Mouse (Mus musculus) liver, adult 2 months (tissue): ENCODE data around the gene Calu. TPM values are rescaled to one million over a fixed set of nuclear protein-coding genes. Genes with fewer than 3 reads are reported as not detected.

Source experiments
- DNase-seq: peaks from one replicate; pipeline ENCODE4 v3.0.0-alpha.2; 2011; ENCODE audit warnings: low read depth, low spot score; ENCODE audit errors: extremely low read depth
- H3K27ac ChIP-seq: fragments of 200-500 bp; replicated peaks from 2 replicates; pipeline ENCODE4 v1.5.1; 2012; ENCODE audit warnings: low read depth, mild to moderate bottlenecking, control low read depth, inconsistent platforms, low read length; ENCODE audit not compliant: insufficient read depth
- H3K27me3 ChIP-seq: fragments of 200-500 bp; 2 replicates; pipeline ENCODE4 v1.6.1; 2012; ENCODE audit warnings: mild to moderate bottlenecking, moderate library complexity, low read length, inconsistent platforms; ENCODE audit not compliant: control insufficient read depth, insufficient read depth
- H3K36me3 ChIP-seq: fragments of 200-500 bp; 2 replicates; pipeline ENCODE4 v1.6.1; 2012; ENCODE audit warnings: low read length, inconsistent platforms; ENCODE audit not compliant: control insufficient read depth, insufficient read depth
- H3K4me1 ChIP-seq: fragments of 200-500 bp; 2 replicates; pipeline ENCODE4 v1.6.1; 2011; ENCODE audit warnings: low read length; ENCODE audit not compliant: control insufficient read depth, insufficient read depth
- H3K4me3 ChIP-seq: fragments of 200-500 bp; 2 replicates; pipeline ENCODE4 v1.5.1; 2011; ENCODE audit warnings: low read depth, mild to moderate bottlenecking, control low read depth, low read length, moderate library complexity; ENCODE audit not compliant: insufficient read depth
- H3K79me2 ChIP-seq: fragments of 200-500 bp; 2 replicates; pipeline ENCODE4 v1.6.1; 2012; ENCODE audit warnings: inconsistent platforms, mild to moderate bottlenecking, low read length, moderate library complexity; ENCODE audit not compliant: control insufficient read depth, insufficient read depth
- H3K9ac ChIP-seq: fragments of 200-500 bp; 2 replicates; pipeline ENCODE4 v1.6.1; 2012; ENCODE audit warnings: low read depth, mild to moderate bottlenecking, control low read depth, inconsistent platforms, low read length
- CTCF ChIP-seq: fragments of 200-500 bp; IDR thresholded peaks from 2 replicates; pipeline ENCODE4 v1.5.1; 2011; ENCODE audit warnings: low read depth, low read length, control low read depth
- POLR2A ChIP-seq: fragments of 200-500 bp; IDR thresholded peaks from 2 replicates; pipeline ENCODE4 v1.6.1; 2011; ENCODE audit warnings: low read length, control low read depth; ENCODE audit not compliant: insufficient read depth; ENCODE audit errors: extremely low read depth
- WGBS: fragments of 180-500 bp; shearing (Covaris S2); methylation state at CpG from one replicate; pipeline ENCODE4 v1.1.7; 2018; 5-methylcytosine and 5-hydroxymethylcytosine counted together
- polyA plus RNA-seq: library from polyadenylated mRNA; depleted of rRNA; stranded (reverse); fragments of >200 nt; gene quantifications from 2 replicates; pipeline ENCODE4 v1.2.3, GENCODE M21; 2012
- total RNA-seq: library from RNA; depleted of rRNA; stranded (reverse); fragments of >200 nt; gene quantifications from 2 replicates; pipeline ENCODE4 v1.2.3, GENCODE M21; 2014

The Calu gene
- total and polyA plus RNA-seq, 2 experiments: 27.1 to 125 TPM

- DNase-seq: no peak
- Histone ChIP-seq H3K4me1 (no peaks in the 10 kb centered on the region), H3K9ac (no peak overlapping the region), H3K4me3 (no peak overlapping the region), H3K79me2 (no peaks in the 10 kb centered on the region), H3K27ac (no peak overlapping the region), H3K36me3 (no peaks in the 10 kb centered on the region), H3K27me3 (no peaks in the 10 kb centered on the region)
- TF ChIP-seq POLR2A: no peak
- no peak for TF ChIP-seq CTCF
- 90% methylated on average over 16 of the region's 16 CpGs for WGBS
Observed at GRCm38 (mm10) chr6:29308846-29309605, 38.8 kb upstream of the Calu start.

- Histone ChIP-seq H3K4me3 (no peak overlapping the region), H3K4me1 (no peaks in the 10 kb centered on the region), H3K27me3 (no peaks in the 10 kb centered on the region), H3K9ac (no peak overlapping the region), H3K36me3 (no peaks in the 10 kb centered on the region), H3K27ac (no peak overlapping the region), H3K79me2 (no peaks in the 10 kb centered on the region)
- no peak for TF ChIP-seq POLR2A
- no peak for TF ChIP-seq CTCF
- no peak for DNase-seq
- WGBS: 82% methylated on average over 14 of the region's 14 CpGs
Observed at GRCm38 (mm10) chr6:29313690-29314202, 34.1 kb upstream of the Calu start.

GRCm38 (mm10) chr6:29317286-29317685 is 30.6 kb upstream of the Calu start:
- Histone ChIP-seq H3K79me2 (no peaks in the 10 kb centered on the region), H3K27me3 (no peaks in the 10 kb centered on the region), H3K4me3 (no peak overlapping the region), H3K36me3 (no peaks in the 10 kb centered on the region), H3K9ac (no peak overlapping the region), H3K4me1 (no peaks in the 10 kb centered on the region), H3K27ac (no peak overlapping the region)
- no peak for DNase-seq
- no peak for TF ChIP-seq POLR2A
- TF ChIP-seq CTCF: no peak
- 83% methylated on average over 2 of the region's 2 CpGs for WGBS

GRCm38 (mm10) chr6:29317941-29318340 is 29.9 kb upstream of the Calu start:
- Histone ChIP-seq H3K36me3 (no peaks in the 10 kb centered on the region), H3K4me1 (no peaks in the 10 kb centered on the region), H3K9ac (no peak overlapping the region), H3K27ac (no peak overlapping the region), H3K4me3 (no peak overlapping the region), H3K27me3 (no peaks in the 10 kb centered on the region), H3K79me2 (no peaks in the 10 kb centered on the region)
- 75% methylated on average over 3 of the region's 3 CpGs for WGBS
- no peak for DNase-seq
- no peak for TF ChIP-seq POLR2A
- TF ChIP-seq CTCF: no peak

- no peak within 1 kb of the TSS for H3K27ac ChIP-seq
- H3K4me1 ChIP-seq: no peaks in the 10 kb centered on the region
- WGBS: 42% methylated on average over 3 of the region's 5 CpGs
- H3K4me3 ChIP-seq: no peak within 1 kb of the TSS
- H3K9ac ChIP-seq: no peak within 1 kb of the TSS
- no peaks in the 10 kb centered on the region for H3K27me3 ChIP-seq
- TF ChIP-seq POLR2A: no peak
- TF ChIP-seq CTCF: no peak
- no peak for DNase-seq
- no peaks in the 10 kb centered on the region for H3K79me2 ChIP-seq
- no peaks in the 10 kb centered on the region for H3K36me3 ChIP-seq
Observed at GRCm38 (mm10) chr6:29318879-29319278, 29.0 kb upstream of the Calu start, which contains the start of gene Fam71f1. Gene Fam71f1 (plus strand): TSS chr6:29319140.

GRCm38 (mm10) chr6:29321586-29321985 is 26.3 kb upstream of the Calu start:
- H3K36me3 ChIP-seq: no peaks in the 10 kb centered on the region
- TF ChIP-seq POLR2A: no peak
- no peaks in the 10 kb centered on the region for H3K79me2 ChIP-seq
- no peaks in the 10 kb centered on the region for H3K27me3 ChIP-seq
- H3K4me3 ChIP-seq: no peak overlapping the region
- H3K27ac ChIP-seq: no peak overlapping the region
- no peak overlapping the region for H3K9ac ChIP-seq
- WGBS: 85% methylated on average over 6 of the region's 6 CpGs
- DNase-seq: no peak
- no peaks in the 10 kb centered on the region for H3K4me1 ChIP-seq
